In the genomic region with DNA sequence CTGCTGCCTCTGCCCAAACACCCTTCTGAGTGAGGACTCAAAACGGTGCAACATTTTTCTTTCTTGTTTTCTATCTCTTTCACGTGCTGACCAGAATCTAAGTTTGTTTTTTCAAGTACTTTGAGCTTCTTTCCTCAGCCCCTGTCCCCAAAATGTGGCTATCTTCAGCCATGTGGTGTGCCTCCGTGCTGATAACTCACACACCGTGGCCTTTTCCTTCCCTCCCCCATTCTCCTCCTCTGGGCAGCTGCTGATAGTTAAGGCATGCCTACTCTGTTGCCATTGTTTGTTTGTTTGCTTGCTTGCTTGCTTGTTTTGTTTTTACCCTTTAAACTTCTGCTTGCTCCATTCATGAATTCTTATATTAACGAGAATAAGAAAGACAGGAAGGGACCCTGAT, we compare ENCODE assay signal across 24 mouse cellular contexts. TPM values are rescaled to one million over a fixed set of nuclear protein-coding genes. Genes with fewer than 3 reads are reported as not detected.
DNase-seq lines count a peak whose midpoint lies in the region; ATAC-seq lines count a peak whose summit lies in the region.
"Had no signal": no experiment of that assay in that cellular context is flagged by ENCODE, and none has a peak within 500 bp of the region (broad histone marks: within the 10 kb centered on the region; RNA-seq: fewer than 3 reads in every experiment).

No protein-coding gene starts in this region.

- no peak overlapping the region for H3K4me3 ChIP-seq in heart, embryonic 16.5 days (ENCODE audit: low read length)
- H3K4me3 ChIP-seq in liver, embryonic 11.5 days (ENCODE audit: low read depth, low read length), result no peak overlapping the region
- H3K4me3 ChIP-seq: hindbrain, embryonic 13.5 days; limb, embryonic 12.5 days; lung, embryonic 15.5 days had no signal

- peak; percentile 32 for DNase-seq in embryo, embryonic 10 days (ENCODE audit: low spot score)
- DNase-seq in embryo, embryonic 11 days, result no peak
- no peak for DNase-seq in heart, adult 9 months (ENCODE audit: low spot score in 2 of 2)
- DNase-seq in liver, embryonic 11.5 days (ENCODE audit: low spot score), result peak; percentile 45
- DNase-seq in lung, postnatal 10 days, result no peak
- no peak for DNase-seq in retina, postnatal 1 day
- DNase-seq: adrenal gland, postnatal 36 days; cerebellum, postnatal 14 days; kidney, postnatal 14 days; layer of hippocampus, adult 9-11 months; spleen, adult 18-20 months; thymus, adult 18-20 months had no signal

- H3K9ac ChIP-seq in heart, embryonic 16.5 days (ENCODE audit: low read length), result no peak overlapping the region
- no peak overlapping the region; the same call in 1 of the 2 replicates for H3K9ac ChIP-seq in liver, embryonic 11.5 days (ENCODE audit: low read depth, low read length)
- H3K9ac ChIP-seq: hindbrain, embryonic 13.5 days; limb, embryonic 12.5 days; lung, embryonic 15.5 days had no signal

- WGBS in heart, embryonic 16.5 days, result 14% methylated on average over 5 of the region's 5 CpGs
- 6% methylated on average over 5 of the region's 5 CpGs for WGBS in liver, embryonic 11.5 days

- no peak overlapping the region for H3K27ac ChIP-seq in heart, embryonic 16.5 days (ENCODE audit: low read length)
- H3K27ac ChIP-seq in liver, embryonic 11.5 days (ENCODE audit: low read depth, low read length), result peak overlapping the region; percentile 71
- H3K27ac ChIP-seq: hindbrain, embryonic 13.5 days; limb, embryonic 12.5 days; lung, embryonic 15.5 days had no signal

- no peaks in the 10 kb centered on the region for H3K9me3 ChIP-seq in heart, embryonic 16.5 days (replicated peaks; ENCODE audit: control insufficient read depth, low read length)
- H3K9me3 ChIP-seq in liver, embryonic 11.5 days (ENCODE audit: control insufficient read depth, low read length), result no peaks in the 10 kb centered on the region
- H3K9me3 ChIP-seq: hindbrain, embryonic 13.5 days; limb, embryonic 12.5 days; lung, embryonic 15.5 days had no signal

- 0 out of 2 replicates have a peak, but pooled peaks cover 5% of the 10 kb centered on the region for H3K27me3 ChIP-seq in heart, embryonic 16.5 days (ENCODE audit: control insufficient read depth, insufficient read depth, low read length)
- no peaks in the 10 kb centered on the region for H3K27me3 ChIP-seq in liver, embryonic 11.5 days (replicated peaks; ENCODE audit: control insufficient read depth, insufficient read depth, low read length)

- no peaks in the 10 kb centered on the region for H3K4me1 ChIP-seq in heart, embryonic 16.5 days (ENCODE audit: control insufficient read depth, insufficient read depth, low read length)
- H3K4me1 ChIP-seq in liver, embryonic 11.5 days (replicated peaks; ENCODE audit: control insufficient read depth, insufficient read depth, low read length), result peaks cover 9% of the 10 kb centered on the region; the same call in 1 of the 2 replicates
- H3K4me1 ChIP-seq: limb, embryonic 12.5 days; lung, embryonic 15.5 days had no signal

- H3K4me2 ChIP-seq in heart, embryonic 16.5 days (ENCODE audit: low read depth, low read length), result 0 out of 2 replicates have a peak overlapping the region, but pooled peaks have one; percentile 2
- H3K4me2 ChIP-seq in liver, embryonic 11.5 days, result peak overlapping the region; percentile 47
- H3K4me2 ChIP-seq: hindbrain, embryonic 13.5 days; limb, embryonic 12.5 days; lung, embryonic 15.5 days had no signal

- no peak for ATAC-seq in heart, embryonic 16.5 days (replicated peaks; ENCODE audit: extremely low read depth, insufficient read depth, low FRiP score)
- peak; percentile 95 for ATAC-seq in liver, embryonic 11.5 days (replicated peaks; ENCODE audit: low FRiP score)
- ATAC-seq in megakaryocyte-erythroid progenitor cell, adult 5-6 weeks (replicated peaks; ENCODE audit: low FRiP score, low TSS enrichment, poor library complexity, severe bottlenecking), result peak; percentile 95
- ATAC-seq: CD4-positive, CD25-positive, alpha-beta regulatory T cell, adult 4 months; midbrain, embryonic 16.5 days had no signal

- no peaks in the 10 kb centered on the region for H3K36me3 ChIP-seq in heart, embryonic 16.5 days (ENCODE audit: control insufficient read depth, insufficient read depth)
- no peaks in the 10 kb centered on the region for H3K36me3 ChIP-seq in liver, embryonic 11.5 days (ENCODE audit: control insufficient read depth, insufficient read depth, low read length)
- H3K36me3 ChIP-seq: G1E; hindbrain, embryonic 13.5 days; limb, embryonic 12.5 days; lung, embryonic 15.5 days had no signal

RNA-seq across cellular contexts. Expression of a gene that starts 12.2 kb away (rescaled TPM):
- polyA plus RNA-seq in heart, embryonic 16.5 days (2015; fragmentation: Nextera tagmentation; extraction: Ambion mirVana), result 0.07 TPM in 1 of 2 replicates, not detected in the other
- polyA plus RNA-seq in liver, embryonic 11.5 days (2014; fragmentation: Nextera tagmentation; extraction: Ambion mirVana), result not detected in 2 replicates
- not detected in 2 replicates for total RNA-seq in megakaryocyte-erythroid progenitor cell, adult 5-6 weeks (2014; fragmentation: Nextera tagmentation)
- not detected in 2 replicates for total RNA-seq in megakaryocyte-erythroid progenitor cell, adult 5-6 weeks (2017)
- total RNA-seq: adrenal gland, postnatal 36 days; gastrocnemius, adult 8-10 months; heart, adult 8-10 months had no signal
- polyA plus RNA-seq: CD4-positive, CD25-positive, alpha-beta regulatory T cell, adult 4 months; G1E; hindbrain, embryonic 13.5 days; intestine, embryonic 14.5 days; lung, embryonic 15.5 days; midbrain, embryonic 16.5 days; stomach, embryonic 14.5 days had no signal

Comparison
In these comparisons a context has a peak if more than half of its experiments do, and no peak if none do; other contexts are left out.
1. DNase-seq: peak in embryo, embryonic 10 days (single experiment) and liver, embryonic 11.5 days (single experiment); none in embryo, embryonic 11 days (single experiment), heart, adult 9 months (0 of 2), lung, postnatal 10 days (single experiment) and retina, postnatal 1 day (single experiment).